Mouse (Mus musculus) layer of hippocampus, postnatal 14 days (tissue): ENCODE data around the gene Gm10061. TPM values are rescaled to one million over a fixed set of nuclear protein-coding genes. Genes with fewer than 3 reads are reported as not detected.
"Not testable (repeated sequence)": the region's sequence is repeated elsewhere in the genome, so short reads cannot be mapped to it uniquely, and the experiment has no call there.

Experiments used
- DNase-seq, 2 experiments: peaks; one replicate each; pipeline ENCODE4 v3.0.0; 2021 to 2022; ENCODE audit warnings: low spot score in 2 of 2, mixed read lengths in 1 of 2
- long read RNA-seq, 2 experiments: library from polyadenylated mRNA; stranded (forward); transcript quantifications; one replicate each; pipeline ENCODE4 v2.0.0; 2021
- total RNA-seq, 2 experiments: library from RNA; stranded (reverse); gene quantifications; 2 replicates each; pipeline ENCODE4 v1.2.3; 2021

Gene Gm10061
- total RNA-seq: not detected
- long read RNA-seq, experiment 1: 0 reads
- long read RNA-seq, experiment 2: 0 reads

- no peak for DNase-seq
These were observed at the start of gene Gm10061 for GRCm38 (mm10) chr16:89150786-89151185. TSS of gene Gm10061 (plus strand) at chr16:89151086.

GRCm38 (mm10) chr16:89140551-89140950, 10.3 kb upstream of the Gm10061 start, which contains the start of gene Gm6358:
TSS of gene Gm6358 (plus strand) at chr16:89140851.
- DNase-seq: no peak

GRCm38 (mm10) chr16:89157652-89158051, 6.8 kb downstream of the Gm10061 start, which contains the start of gene Gm9789:
TSS of gene Gm9789 (plus strand) at chr16:89157952.
- no peak for DNase-seq

- DNase-seq: not testable (repeated sequence)
These were observed 18.3 kb downstream of the Gm10061 start, which contains the start of gene Gm7735 for GRCm38 (mm10) chr16:89169190-89169589. TSS of gene Gm7735 (plus strand) at chr16:89169490.

- no peak for DNase-seq
These were observed 23.5 kb downstream of the Gm10061 start, which contains the start of gene 1110057P08Rik for GRCm38 (mm10) chr16:89174435-89174834. TSS of gene 1110057P08Rik (plus strand) at chr16:89174735.

GRCm38 (mm10) chr16:89188621-89189020, 37.7 kb downstream of the Gm10061 start:
- no peak for DNase-seq

Other genes with a start within 250 kb of the Gm10061 start
- not detected for gene Krtap19-9b, start 218.8 kb upstream of the Gm10061 start, total RNA-seq
- not detected for gene Krtap16-3, start 188.2 kb upstream of the Gm10061 start, total RNA-seq
- gene Krtap22-2, start 140.3 kb upstream of the Gm10061 start, total RNA-seq: not detected
- not detected for gene Gm10229, start 135.8 kb upstream of the Gm10061 start, total RNA-seq
- not detected for gene Krtap6-1, start 119.4 kb upstream of the Gm10061 start, total RNA-seq
- not detected for gene Gm10228, start 109.6 kb upstream of the Gm10061 start, total RNA-seq
- gene Krtap6-5, start 103.2 kb upstream of the Gm10061 start, total RNA-seq: not detected
- not detected for gene 1110025L11Rik, start 87.1 kb upstream of the Gm10061 start, total RNA-seq
- gene Krtap6-3, start 67.1 kb upstream of the Gm10061 start, total RNA-seq: not detected
- not detected for gene Gm6358, start 10.2 kb upstream of the Gm10061 start, total RNA-seq
- not detected for gene Gm9789, start 6.9 kb downstream of the Gm10061 start, total RNA-seq
- gene Gm7735, start 18.4 kb downstream of the Gm10061 start, total RNA-seq: not detected
- not detected for gene 1110057P08Rik, start 23.6 kb downstream of the Gm10061 start, total RNA-seq
- not detected for gene Krtap20-2, start 54.8 kb downstream of the Gm10061 start, total RNA-seq